Mouse (Mus musculus): ENCODE data around the gene Icam5.
"Not testable (repeated sequence)": the region's sequence is repeated elsewhere in the genome, so short reads cannot be mapped to it uniquely, and the experiment has no call there.

The Icam5 gene

DNA sequence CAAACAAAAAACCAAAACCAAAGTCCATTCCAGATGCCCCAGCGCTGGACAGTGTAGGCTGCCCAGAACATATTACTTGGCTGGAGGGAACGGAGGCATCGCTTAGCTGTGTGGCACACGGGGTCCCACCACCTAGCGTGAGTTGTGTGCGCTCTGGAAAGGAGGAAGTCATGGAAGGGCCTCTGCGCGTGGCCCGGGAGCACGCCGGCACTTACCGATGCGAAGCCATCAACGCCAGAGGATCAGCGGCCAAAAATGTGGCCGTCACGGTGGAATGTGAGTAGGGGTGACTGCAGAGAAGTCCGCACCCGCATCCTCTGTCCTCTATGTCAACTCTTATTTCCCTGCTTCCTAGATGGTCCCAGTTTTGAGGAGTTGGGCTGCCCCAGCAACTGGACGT is 4.3 kb downstream of the Icam5 start:
- DNase-seq = no peak

GRCm38 (mm10) chr9:21036666-21037065 is 4.8 kb downstream of the Icam5 start:
- DNase-seq = no peak

- DNase-seq = no peak
Measured at GRCm38 (mm10) chr9:21037481-21037891, 5.6 kb downstream of the Icam5 start.

GRCm38 (mm10) chr9:21039779-21040178 is 7.9 kb downstream of the Icam5 start:
- DNase-seq = no peak

- DNase-seq = peak; percentile 93
Measured at GRCm38 (mm10) chr9:21041308-21041707, 9.4 kb downstream of the Icam5 start.

- DNase-seq = no peak
Measured at GRCm38 (mm10) chr9:21043563-21043962, 11.7 kb downstream of the Icam5 start.

DNA sequence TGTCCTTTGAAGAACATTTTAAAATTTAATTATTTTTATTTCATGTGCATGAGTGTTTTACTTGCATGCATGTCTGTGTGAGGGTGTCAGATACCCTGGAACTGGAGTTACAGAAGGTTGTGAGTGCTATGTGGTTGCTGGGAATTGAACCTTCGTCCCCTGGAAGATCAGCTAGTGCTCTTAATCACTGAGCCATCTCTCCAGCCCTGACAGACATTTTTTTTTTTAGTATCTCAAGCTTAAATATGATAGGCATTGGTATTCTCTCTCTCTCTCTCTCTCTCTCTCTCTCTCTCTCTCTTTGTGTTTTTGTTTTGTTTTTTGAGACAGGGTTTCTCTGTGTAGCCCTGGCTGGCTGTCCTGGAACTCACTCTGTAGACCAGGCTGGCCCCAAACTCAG is 12.9 kb downstream of the Icam5 start:
- DNase-seq = not testable (repeated sequence)

- DNase-seq = no peak
Measured at GRCm38 (mm10) chr9:21045235-21045634, 13.4 kb downstream of the Icam5 start.

DNA sequence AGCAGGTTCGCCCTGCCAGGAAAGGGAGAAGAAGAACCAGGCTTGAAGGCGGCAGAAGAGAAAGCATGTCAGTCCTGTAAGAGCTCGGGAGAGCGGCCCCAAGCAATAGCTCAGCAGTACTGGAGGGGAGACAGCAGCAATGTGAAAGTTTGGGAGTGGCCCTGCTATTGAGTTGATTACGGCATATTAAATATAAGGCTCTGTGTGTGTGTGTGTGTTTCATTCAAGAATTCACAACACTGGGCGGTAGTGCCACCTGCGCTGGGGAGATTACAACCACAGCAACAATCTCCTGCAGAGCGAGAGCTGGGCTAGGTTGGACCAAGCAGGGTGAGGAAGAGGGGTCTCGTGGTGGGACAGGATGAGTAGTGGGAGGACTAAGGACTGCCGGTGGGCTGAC is 19.7 kb downstream of the Icam5 start:
- DNase-seq = no peak

DNA sequence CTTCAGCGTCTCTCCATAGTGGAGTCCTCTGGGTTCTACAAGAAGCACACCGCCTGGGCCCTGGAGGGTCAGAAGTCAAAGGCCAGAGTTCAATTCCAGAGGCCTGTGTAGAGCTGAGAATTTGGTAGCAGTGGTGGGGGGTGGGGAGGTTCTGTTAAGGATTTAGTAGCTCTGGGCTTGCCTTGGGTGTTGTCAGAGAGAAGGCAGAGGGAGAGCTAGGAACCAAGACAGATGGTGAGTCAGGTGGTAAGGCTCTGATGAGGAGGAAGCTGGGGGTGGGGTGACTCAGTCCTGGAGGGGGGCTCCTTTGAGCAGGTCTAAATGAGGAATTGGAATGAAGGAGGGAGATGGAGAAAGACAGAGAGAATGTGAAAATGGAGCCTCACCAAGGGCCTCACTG is 31.1 kb downstream of the Icam5 start:
- peak; percentile 79 for DNase-seq

- no peak for DNase-seq
Measured at GRCm38 (mm10) chr9:21067006-21067684, 35.3 kb downstream of the Icam5 start, which contains the start of gene Zglp1. Zglp1 (minus strand) TSS chr9:21067093.

- DNase-seq = no peak
Measured at GRCm38 (mm10) chr9:21072641-21073040, 40.8 kb downstream of the Icam5 start.

DNA sequence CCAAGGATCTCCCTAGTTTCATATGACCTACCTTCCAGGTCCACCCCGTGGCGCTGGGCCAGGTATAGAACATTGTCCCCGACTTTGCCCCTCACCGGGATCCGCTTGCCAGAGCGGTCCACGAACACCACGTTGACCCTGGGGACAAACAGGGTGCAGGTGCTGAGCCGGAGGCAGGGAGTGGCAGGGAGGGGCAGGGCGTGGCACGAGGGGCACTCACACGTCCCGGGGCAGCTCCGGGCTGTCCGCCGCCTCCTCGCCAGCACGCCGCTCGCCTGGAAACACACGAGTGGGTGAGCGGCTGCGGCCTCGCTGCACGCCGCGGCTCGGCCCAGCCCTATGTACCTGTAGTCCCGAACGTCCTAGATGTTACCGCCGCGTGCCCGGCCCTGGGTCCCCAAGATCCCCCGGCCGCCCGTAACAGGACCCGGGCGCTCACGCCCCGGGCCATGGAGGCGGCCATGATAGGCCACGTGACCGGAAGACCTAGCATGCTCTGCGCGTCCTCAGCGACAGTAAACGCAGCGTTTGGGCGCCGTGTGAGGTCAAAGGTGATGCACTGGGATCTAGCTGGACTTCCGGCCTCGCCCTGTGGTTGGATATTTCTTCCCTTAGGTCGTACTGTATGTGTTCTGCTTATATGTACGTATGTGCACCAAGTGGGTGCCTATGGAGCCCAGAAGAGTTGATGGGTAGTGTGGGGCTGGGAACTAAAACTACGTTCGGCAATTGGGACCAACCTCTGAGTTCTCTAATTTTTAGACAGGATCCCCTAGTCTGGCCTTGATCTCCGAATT is 41.4 kb downstream of the Icam5 start, which contains the start of the genes Gm49373 and Fdx1l:
Gene Gm49373 (minus strand): TSS at position 53 of the 797 bp plus-strand sequence.
Gene Fdx1l (minus strand): TSS at position 571 of the 797 bp plus-strand sequence.
- DNase-seq = peak; percentile 93

DNA sequence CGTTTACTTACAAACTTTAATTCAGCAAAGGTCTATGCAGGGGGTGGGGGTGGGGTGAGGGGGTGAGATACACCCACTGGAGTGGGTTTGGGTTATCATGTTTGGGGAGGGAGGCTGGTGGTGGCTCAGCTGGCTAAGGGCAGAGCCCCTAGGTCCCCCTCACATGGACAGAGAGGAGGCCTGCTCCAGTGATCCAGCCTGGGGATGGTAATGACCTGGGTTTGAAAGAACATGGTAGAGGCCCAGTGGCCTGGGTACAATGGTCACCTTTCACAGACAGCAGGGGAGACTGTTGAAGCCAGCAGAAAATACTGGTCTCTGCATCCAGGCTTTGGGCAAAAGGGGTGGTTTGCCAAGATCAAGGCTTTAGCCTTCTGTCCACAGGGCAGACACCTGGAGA is 42.3 kb downstream of the Icam5 start:
- DNase-seq = no peak

DNA sequence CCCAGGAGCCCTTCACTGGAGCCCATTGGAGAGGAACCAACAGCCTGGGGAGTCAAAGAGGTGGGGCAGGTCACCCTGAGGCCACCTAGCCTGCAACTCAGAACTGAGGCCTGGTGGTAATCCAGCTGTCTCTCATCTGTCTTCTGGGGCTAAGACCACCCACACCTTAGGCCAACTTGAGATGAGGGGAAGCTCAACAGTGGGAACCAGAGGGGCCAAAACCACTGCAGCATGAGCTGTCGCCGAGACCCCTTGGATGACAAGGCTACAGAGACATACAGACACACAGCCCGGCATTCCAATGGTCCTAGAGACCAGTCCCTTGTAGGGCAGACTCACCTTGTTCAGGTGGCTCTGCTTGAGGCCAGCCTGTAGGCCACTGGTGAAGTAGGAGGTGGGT is 43.8 kb downstream of the Icam5 start:
- DNase-seq = no peak

DNA sequence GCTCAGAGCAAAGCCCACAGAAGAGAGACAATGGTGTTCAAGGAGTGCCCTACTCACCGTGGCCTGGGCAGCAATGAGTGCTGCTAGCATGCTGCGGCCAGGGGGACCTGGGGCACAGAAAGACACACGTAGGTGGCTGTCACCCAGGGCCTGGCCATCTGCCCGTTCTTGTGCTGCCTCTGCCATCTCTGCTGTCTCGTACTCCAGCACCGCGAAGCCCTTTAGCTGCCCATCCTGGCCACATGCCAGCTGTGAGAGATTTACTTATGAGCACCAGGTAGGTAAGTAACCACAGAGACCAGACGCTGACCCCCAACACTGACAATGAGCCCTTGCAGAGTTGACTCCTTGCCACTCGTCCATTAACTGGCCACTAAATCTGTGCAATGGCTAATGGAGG is 49.3 kb downstream of the Icam5 start:
- no peak for DNase-seq

DNA sequence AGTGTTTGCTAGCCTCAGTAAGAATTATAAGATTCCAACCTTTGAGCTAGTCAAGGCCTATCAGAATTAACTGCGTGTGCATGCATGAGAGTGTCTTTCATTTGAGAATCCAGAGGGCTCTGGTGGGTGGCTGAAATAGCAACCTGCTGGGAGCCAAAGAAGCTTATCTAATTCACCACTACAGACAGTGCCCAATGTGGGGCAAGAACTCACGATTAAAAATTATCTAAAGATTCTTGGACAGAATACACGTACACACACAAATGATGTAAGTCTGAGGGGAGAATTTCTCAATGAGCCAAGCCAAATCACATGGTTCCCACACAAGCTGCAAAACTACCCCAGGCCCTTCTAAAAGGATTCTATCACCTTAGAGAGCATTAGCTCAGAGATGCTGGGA is 51.5 kb downstream of the Icam5 start:
- no peak for DNase-seq
